Mouse (Mus musculus) olfactory bulb, adult 2 months (tissue): ENCODE data around the gene Traf1. TPM values are rescaled to one million over a fixed set of nuclear protein-coding genes. Genes with fewer than 3 reads are reported as not detected.

Experiments used
- H3K27ac ChIP-seq: fragments of 200-500 bp; 2 replicates; pipeline ENCODE4 v1.5.1; 2012; ENCODE audit warnings: low read depth, low read length; ENCODE audit not compliant: insufficient read depth
- H3K4me1 ChIP-seq: fragments of 200-500 bp; 2 replicates; pipeline ENCODE4 v1.6.1; 2012; ENCODE audit warnings: low read length; ENCODE audit not compliant: control insufficient read depth, insufficient read depth
- H3K4me3 ChIP-seq: fragments of 200-500 bp; 2 replicates; pipeline ENCODE4 v1.5.1; 2012; ENCODE audit warnings: mild to moderate bottlenecking, low read depth, low read length, moderate library complexity; ENCODE audit not compliant: insufficient read depth
- CTCF ChIP-seq: fragments of 200-500 bp; IDR thresholded peaks from 2 replicates; pipeline ENCODE4 v1.5.1; 2012; ENCODE audit warnings: low read depth, mild to moderate bottlenecking, low read length, moderate library complexity; ENCODE audit not compliant: insufficient read depth
- POLR2A ChIP-seq: fragments of 200-500 bp; IDR thresholded peaks from 2 replicates; pipeline ENCODE4 v1.6.1; 2012; ENCODE audit warnings: mild to moderate bottlenecking, low read depth, low read length, moderate library complexity; ENCODE audit not compliant: insufficient read depth
- WGBS: fragments of 180-500 bp; shearing (Covaris S2); methylation state at CpG from one replicate; pipeline ENCODE4 v1.1.7; 2018; 5-methylcytosine and 5-hydroxymethylcytosine counted together
- polyA plus RNA-seq: library from polyadenylated mRNA; stranded (reverse); fragments of >200 nt; gene quantifications from 2 replicates; pipeline ENCODE4 v1.2.4, GENCODE M21; 2012; ENCODE audit warnings: low replicate concordance; ENCODE audit not compliant: missing spikeins, insufficient read depth, insufficient read length

Traf1 gene
- polyA plus RNA-seq, 1 experiment = not detected

DNA sequence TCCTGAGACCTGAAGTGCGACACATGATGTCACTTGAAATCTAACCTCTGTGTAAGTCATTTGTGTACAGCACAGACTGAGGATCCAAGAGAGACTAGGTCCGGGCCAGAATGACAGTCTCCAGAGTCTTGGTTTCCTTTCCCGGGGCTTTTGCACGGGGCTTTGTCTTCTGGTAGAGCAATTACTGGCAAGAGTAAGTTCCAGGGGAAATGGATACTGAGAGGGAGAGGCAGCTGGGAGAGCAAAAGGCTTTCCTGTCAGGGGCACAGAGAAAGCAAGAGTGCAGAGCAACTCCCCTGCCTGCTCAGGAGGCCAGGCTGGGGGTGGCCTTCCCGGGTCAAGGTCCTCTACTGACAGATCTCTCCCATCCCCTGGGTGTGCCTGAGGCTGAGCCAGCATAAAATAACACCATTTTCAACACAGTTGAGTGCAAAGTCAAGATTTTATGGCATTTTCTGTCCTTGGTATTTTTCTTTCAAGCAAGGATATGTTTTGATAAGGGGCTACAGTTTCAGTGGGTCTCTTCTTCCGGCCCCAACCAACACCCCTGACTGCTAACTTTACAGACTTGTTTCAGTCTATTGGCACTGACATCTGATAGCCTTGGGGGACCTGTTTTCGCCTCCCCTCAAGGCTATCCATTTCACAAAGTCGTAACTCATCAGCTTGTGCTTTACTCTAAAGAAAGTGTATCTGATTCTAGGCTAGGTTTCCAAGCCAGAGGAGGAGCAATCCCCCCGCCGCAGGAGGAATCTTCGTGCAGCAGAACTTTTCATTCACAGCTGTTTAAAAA is 21.5 kb upstream of the Traf1 start:
- H3K4me1 ChIP-seq = no peaks in the 10 kb centered on the region
- 65% methylated on average over 11 of the region's 11 CpGs for WGBS
- no peak overlapping the region for H3K27ac ChIP-seq
- no peak for TF ChIP-seq CTCF
- TF ChIP-seq POLR2A = no peak
- no peak overlapping the region for H3K4me3 ChIP-seq

DNA sequence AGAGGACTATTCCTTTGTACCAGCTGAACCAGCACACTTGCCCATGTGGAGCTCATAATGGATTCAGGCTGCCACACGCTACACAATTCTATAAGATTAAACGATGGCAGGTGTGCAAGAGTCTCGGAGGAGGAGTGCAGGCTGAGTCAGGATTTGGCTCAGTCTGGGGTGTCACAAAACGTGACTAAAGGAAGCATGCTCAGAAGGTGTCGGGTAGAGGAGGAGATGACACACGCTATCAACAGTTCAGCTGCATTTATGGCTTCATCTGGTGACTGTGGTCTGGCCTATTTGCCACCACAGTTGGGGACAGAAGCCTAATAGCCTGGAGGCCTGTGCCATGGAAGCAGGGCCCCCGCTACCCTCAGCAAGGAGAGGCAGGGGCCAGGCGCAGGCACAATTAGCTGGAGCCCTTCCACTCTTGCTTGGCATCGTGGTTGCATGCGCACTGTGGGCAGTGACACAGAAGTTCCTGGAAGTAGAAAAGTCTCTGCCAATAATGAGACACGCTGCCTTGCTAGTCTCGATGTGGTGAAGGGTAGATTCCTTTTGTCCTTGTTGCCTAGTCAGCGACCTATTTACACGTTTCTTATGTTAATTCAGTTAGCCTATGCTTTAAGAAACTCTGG is 20.6 kb upstream of the Traf1 start:
- no peak overlapping the region for H3K4me3 ChIP-seq
- no peaks in the 10 kb centered on the region for H3K4me1 ChIP-seq
- no peak overlapping the region for H3K27ac ChIP-seq
- no peak for TF ChIP-seq POLR2A
- no peak for TF ChIP-seq CTCF
- 54% methylated on average over 14 of the region's 14 CpGs for WGBS

DNA sequence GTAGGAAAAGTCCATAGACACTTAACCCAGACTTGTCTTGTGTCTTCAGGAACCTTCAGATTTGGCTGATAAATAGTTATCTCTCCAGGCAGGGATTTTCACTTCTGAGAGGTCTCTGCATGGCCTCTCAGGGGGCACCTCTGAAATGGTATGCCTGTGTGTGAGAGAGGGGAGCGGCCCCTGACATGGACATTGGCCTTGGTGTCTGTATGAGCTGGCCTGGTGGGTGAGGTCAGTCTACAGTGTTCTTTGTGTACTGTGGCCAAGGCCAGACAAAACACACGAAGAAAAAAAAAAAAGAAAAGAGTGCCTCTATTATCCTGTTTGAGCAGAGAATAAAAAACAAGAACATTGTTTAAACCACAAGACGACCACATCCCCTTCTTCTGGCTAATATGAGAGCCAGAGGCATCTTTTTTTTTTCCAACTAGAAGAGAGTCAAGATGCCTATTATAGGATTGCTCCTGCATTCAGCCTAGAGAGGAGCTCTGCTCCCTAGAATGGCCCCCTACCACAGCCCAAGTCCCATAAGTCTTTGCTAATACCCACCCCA is 18.0 kb upstream of the Traf1 start:
- Histone ChIP-seq H3K27ac (no peak overlapping the region), H3K4me1 (no peaks in the 10 kb centered on the region), H3K4me3 (no peak overlapping the region)
- 64% methylated on average over 3 of the region's 3 CpGs for WGBS
- TF ChIP-seq CTCF (no peak), POLR2A (no peak)

DNA sequence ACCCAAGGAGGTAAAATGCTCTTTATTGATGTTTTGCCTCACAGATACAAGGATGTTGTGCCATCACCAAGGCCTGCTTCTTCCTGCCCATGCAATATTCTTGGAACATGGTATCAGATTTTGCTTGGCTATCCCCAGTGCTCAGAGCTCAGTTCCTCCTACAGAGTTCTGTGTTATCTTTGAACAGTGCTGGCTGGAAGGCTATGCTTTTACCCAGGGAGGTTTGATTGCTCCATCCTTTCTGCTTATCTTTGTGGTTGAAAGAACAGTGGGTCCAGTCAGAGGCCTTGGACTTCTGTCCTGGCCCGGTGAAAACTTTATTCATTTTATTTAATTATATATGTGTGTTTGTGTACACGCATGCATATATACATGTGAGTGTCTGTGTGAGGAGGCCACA is 16.7 kb upstream of the Traf1 start:
- Histone ChIP-seq H3K4me3 (no peak overlapping the region), H3K27ac (no peak overlapping the region), H3K4me1 (no peaks in the 10 kb centered on the region)
- 93% methylated on average over 2 of the region's 2 CpGs for WGBS
- TF ChIP-seq CTCF (no peak), POLR2A (no peak)

DNA sequence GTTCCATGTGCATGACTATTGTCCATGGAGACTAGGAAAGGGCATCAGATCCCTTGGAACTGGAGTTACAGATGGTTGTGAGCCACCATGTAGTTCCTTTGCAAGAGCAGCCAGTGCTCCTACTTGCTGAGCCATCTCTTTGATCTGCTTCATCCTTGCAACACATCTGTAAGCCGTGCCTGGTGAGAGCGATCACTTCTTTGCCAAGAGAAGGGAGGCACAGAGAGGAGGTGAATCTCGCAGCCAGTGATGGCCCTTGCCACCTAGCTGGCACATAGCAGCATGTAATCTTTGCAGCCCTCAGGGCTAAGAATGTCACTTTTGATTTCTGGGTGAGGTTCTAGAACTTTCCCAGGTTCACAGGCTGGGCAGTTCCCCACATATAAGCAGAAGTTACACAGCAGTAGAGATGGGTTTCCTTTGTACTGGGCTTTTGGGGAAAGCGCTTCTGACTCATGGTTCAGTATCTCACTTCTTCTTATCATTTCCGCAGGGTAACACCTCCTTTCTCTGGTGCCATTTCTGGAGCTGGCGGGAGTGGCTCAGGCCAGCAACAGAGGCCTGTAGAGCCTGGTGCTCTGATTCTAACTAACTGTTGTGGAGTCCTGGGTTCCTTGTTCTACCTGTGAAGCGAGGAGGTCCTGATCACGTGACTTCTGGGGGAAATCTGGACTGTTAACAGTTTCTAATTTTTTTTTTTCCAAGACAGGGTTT is 15.5 kb upstream of the Traf1 start:
- H3K4me1 ChIP-seq = no peaks in the 10 kb centered on the region
- no peak overlapping the region for H3K4me3 ChIP-seq
- WGBS = 88% methylated on average over 8 of the region's 8 CpGs
- TF ChIP-seq POLR2A (no peak), CTCF (no peak)
- H3K27ac ChIP-seq = no peak overlapping the region

DNA sequence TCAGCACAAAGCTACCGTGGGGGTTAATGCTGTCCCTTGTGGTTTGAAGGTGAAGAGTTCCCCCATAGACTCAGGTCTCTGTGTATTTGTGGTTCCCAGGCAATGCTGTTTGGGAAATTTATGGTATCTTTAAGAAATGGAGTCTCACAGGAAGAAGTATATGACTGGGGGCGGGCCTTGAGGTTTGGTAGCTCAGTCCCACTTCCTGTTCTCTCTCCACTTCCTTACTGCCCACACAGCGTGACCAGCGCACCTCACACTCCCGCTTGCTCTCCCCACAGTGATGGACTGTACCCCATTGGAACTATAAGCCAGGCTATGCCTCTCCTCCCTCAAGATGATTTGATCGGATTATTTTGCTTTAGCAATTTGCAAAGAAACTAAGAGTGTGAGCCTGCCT is 14.9 kb upstream of the Traf1 start:
- H3K4me3 ChIP-seq = no peak overlapping the region
- no peak for TF ChIP-seq CTCF
- TF ChIP-seq POLR2A = no peak
- 88% methylated on average over 6 of the region's 6 CpGs for WGBS
- H3K4me1 ChIP-seq = no peaks in the 10 kb centered on the region
- H3K27ac ChIP-seq = no peak overlapping the region

DNA sequence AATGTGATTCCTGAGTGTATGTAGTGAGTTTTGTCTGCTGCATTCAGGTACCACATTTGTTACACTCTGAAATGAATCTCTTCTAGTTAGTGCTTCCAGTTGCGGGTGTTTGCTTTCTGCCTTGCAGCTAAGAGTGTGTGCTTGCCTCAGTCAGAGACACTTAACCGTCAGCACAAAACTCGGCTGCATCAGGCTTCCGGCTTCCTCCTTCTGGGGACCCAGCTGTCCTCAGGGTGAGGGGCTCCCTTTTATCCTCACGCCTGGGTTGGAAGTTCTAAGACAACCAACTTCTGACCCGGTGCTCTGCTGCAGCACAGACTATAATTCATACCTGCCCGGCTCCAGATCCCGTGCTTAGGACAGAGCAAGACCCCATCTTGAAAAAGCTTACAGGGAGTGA is 11.5 kb upstream of the Traf1 start:
- Histone ChIP-seq H3K27ac (no peak overlapping the region), H3K4me1 (no peaks in the 10 kb centered on the region), H3K4me3 (no peak overlapping the region)
- TF ChIP-seq CTCF (no peak), POLR2A (no peak)
- WGBS = 91% methylated on average over 8 of the region's 8 CpGs

DNA sequence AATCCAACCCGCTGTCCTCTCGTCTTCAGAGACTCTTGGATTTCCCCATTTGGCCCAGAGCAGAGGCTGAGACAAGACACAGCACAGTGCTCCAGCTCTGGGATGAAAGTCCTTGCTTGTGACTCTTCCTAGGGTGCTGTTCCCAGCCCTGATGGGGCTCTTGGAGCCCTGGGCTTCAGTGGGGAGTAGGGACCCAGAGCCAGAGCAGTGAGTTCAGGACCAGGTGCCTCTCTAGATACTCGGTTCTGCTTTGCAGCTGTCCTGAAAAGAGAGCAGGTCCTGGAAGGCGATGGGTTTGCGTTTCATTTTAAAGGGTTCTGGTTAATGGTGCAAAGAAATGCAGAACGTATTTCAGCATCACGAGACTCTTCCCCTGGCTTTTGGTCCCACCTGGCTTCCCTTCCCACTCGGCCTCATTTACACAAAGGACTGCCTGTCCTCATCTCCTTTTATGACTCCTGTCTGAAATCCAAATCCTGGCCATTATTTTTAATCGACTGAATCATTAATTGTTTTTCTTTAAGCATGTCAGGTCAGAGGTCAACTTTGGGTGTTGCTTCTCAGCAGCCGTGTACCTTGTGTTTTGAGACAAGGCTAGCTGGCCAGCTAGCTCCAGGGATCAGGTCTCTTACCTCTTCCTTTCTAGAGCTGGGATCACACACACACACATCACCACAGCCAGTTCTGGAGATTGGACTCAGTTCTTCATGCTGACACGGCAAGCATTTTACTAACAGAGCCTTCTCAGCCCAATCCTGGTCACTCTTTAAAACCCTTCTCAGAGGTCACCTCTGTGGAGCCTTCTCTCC is 9.7 kb upstream of the Traf1 start:
- WGBS = 85% methylated on average over 11 of the region's 11 CpGs
- TF ChIP-seq CTCF = no peak
- TF ChIP-seq POLR2A = no peak
- Histone ChIP-seq H3K4me1 (no peaks in the 10 kb centered on the region), H3K4me3 (no peak overlapping the region), H3K27ac (no peak overlapping the region)
